Mouse (Mus musculus) small intestine, adult 2 months (tissue): Measurements from ENCODE around the gene Ppp1r13b. TPM values are rescaled to one million over a fixed set of nuclear protein-coding genes. Genes with fewer than 3 reads are reported as not detected.

Source experiments
- H3K27ac ChIP-seq: fragments of 200-500 bp; 2 replicates; pipeline ENCODE4 v1.5.1; 2012; ENCODE audit warnings: low read depth, low read length, control low read depth, inconsistent platforms; ENCODE audit not compliant: insufficient read depth
- H3K27me3 ChIP-seq: fragments of 200-500 bp; 2 replicates; pipeline ENCODE4 v1.6.1; 2012; ENCODE audit warnings: mild to moderate bottlenecking, moderate library complexity, low read length, inconsistent platforms; ENCODE audit not compliant: control insufficient read depth, insufficient read depth
- H3K36me3 ChIP-seq: fragments of 200-500 bp; 2 replicates; pipeline ENCODE4 v1.6.1; 2012; ENCODE audit warnings: mild to moderate bottlenecking, low read length, control low read depth, inconsistent platforms; ENCODE audit not compliant: control insufficient read depth, insufficient read depth
- H3K4me1 ChIP-seq: fragments of 200-500 bp; 2 replicates; pipeline ENCODE4 v1.6.1; 2012; ENCODE audit warnings: low read length, inconsistent platforms, mixed read lengths; ENCODE audit not compliant: control insufficient read depth, insufficient read depth, insufficient read length
- H3K4me3 ChIP-seq: fragments of 200-500 bp; 2 replicates; pipeline ENCODE4 v1.5.1; 2012; ENCODE audit warnings: low read depth, mild to moderate bottlenecking, control low read depth, inconsistent platforms, low read length, moderate library complexity
- CTCF ChIP-seq: fragments of 200-500 bp; IDR thresholded peaks from 2 replicates; pipeline ENCODE4 v1.5.1; 2012; ENCODE audit warnings: low read depth, mild to moderate bottlenecking, control low read depth, inconsistent platforms, low read length, moderate library complexity, mixed read lengths; ENCODE audit not compliant: insufficient replicate concordance, insufficient read length; ENCODE audit errors: extremely low read depth
- POLR2A ChIP-seq: fragments of 200-500 bp; IDR thresholded peaks from 2 replicates; pipeline ENCODE4 v1.6.1; 2012; ENCODE audit warnings: low read depth, mild to moderate bottlenecking, control low read depth, inconsistent platforms, low read length, moderate library complexity
- WGBS: fragments of 180-500 bp; shearing (Covaris S2); methylation state at CpG from one replicate; pipeline ENCODE4 v1.1.7; 2018; 5-methylcytosine and 5-hydroxymethylcytosine counted together
- polyA plus RNA-seq: library from polyadenylated mRNA; depleted of rRNA; stranded (reverse); fragments of >200 nt; gene quantifications from 2 replicates; pipeline ENCODE4 v1.2.3, GENCODE M21; 2012

The Ppp1r13b gene
- polyA plus RNA-seq, 1 experiment: 22.8 TPM

GRCm38 (mm10) chr12:111842565-111843433 is 65.1 kb downstream of the Ppp1r13b start:
- Histone ChIP-seq H3K4me3 (no peak overlapping the region), H3K27me3 (no peaks in the 10 kb centered on the region), H3K4me1 (peaks cover 3% of the 10 kb centered on the region; the same call in 1 of the 2 replicates), H3K27ac (no peak overlapping the region), H3K36me3 (peaks cover 54% of the 10 kb centered on the region)
- WGBS: 77% methylated on average over 15 of the region's 15 CpGs
- TF ChIP-seq CTCF (no peak), POLR2A (no peak)

- no peak overlapping the region for H3K4me3 ChIP-seq
These were observed 74.5 kb downstream of the Ppp1r13b start for GRCm38 (mm10) chr12:111833457-111833856.

GRCm38 (mm10) chr12:111832643-111833042 is 75.3 kb downstream of the Ppp1r13b start:
- no peak for TF ChIP-seq CTCF
- TF ChIP-seq POLR2A: no peak
- no peaks in the 10 kb centered on the region for H3K4me1 ChIP-seq
- H3K4me3 ChIP-seq: no peak overlapping the region
- no peak overlapping the region for H3K27ac ChIP-seq
- H3K36me3 ChIP-seq: peaks cover 87% of the 10 kb centered on the region
- 92% methylated on average over 5 of the region's 5 CpGs for WGBS
- no peaks in the 10 kb centered on the region for H3K27me3 ChIP-seq

More at GRCm38 (mm10) chr12:111833457-111833856, 74.5 kb downstream of the Ppp1r13b start:
- TF ChIP-seq CTCF: no peak
- TF ChIP-seq POLR2A: no peak
- peaks cover 86% of the 10 kb centered on the region for H3K36me3 ChIP-seq
- no peak overlapping the region for H3K27ac ChIP-seq
- H3K4me1 ChIP-seq: no peaks in the 10 kb centered on the region
- H3K27me3 ChIP-seq: no peaks in the 10 kb centered on the region
- 89% methylated on average over 10 of the region's 10 CpGs for WGBS

- WGBS: 76% methylated on average over 10 of the region's 10 CpGs
These were observed 77.5 kb downstream of the Ppp1r13b start for GRCm38 (mm10) chr12:111830375-111830774.

GRCm38 (mm10) chr12:111829954-111830353 is 78.0 kb downstream of the Ppp1r13b start:
- TF ChIP-seq CTCF (no peak), POLR2A (no peak)
- H3K27me3 ChIP-seq: no peaks in the 10 kb centered on the region
- 88% methylated on average over 9 of the region's 9 CpGs for WGBS
- peaks cover 90% of the 10 kb centered on the region for H3K36me3 ChIP-seq
- H3K4me1 ChIP-seq: no peaks in the 10 kb centered on the region
- no peak overlapping the region for H3K27ac ChIP-seq
- no peak overlapping the region for H3K4me3 ChIP-seq

More at GRCm38 (mm10) chr12:111830375-111830774, 77.5 kb downstream of the Ppp1r13b start:
- TF ChIP-seq POLR2A (no peak), CTCF (no peak)
- no peaks in the 10 kb centered on the region for H3K27me3 ChIP-seq
- H3K4me3 ChIP-seq: no peak overlapping the region
- peaks cover 88% of the 10 kb centered on the region for H3K36me3 ChIP-seq
- no peaks in the 10 kb centered on the region for H3K4me1 ChIP-seq
- H3K27ac ChIP-seq: no peak overlapping the region

GRCm38 (mm10) chr12:111829447-111829846 is 78.5 kb downstream of the Ppp1r13b start:
- H3K36me3 ChIP-seq: peaks cover 91% of the 10 kb centered on the region
- TF ChIP-seq CTCF (no peak), POLR2A (no peak)
- H3K27me3 ChIP-seq: no peaks in the 10 kb centered on the region
- WGBS: 84% methylated on average over 5 of the region's 5 CpGs
- H3K27ac ChIP-seq: no peak overlapping the region
- no peak overlapping the region for H3K4me3 ChIP-seq
- H3K4me1 ChIP-seq: no peaks in the 10 kb centered on the region

- Histone ChIP-seq H3K27me3 (no peaks in the 10 kb centered on the region), H3K4me1 (no peaks in the 10 kb centered on the region), H3K4me3 (no peak overlapping the region), H3K27ac (no peak overlapping the region), H3K36me3 (peaks cover 85% of the 10 kb centered on the region)
- 91% methylated on average over 12 of the region's 12 CpGs for WGBS
- TF ChIP-seq CTCF: no peak
- no peak for TF ChIP-seq POLR2A
These were observed 80.4 kb downstream of the Ppp1r13b start for GRCm38 (mm10) chr12:111827556-111827955.
